Mouse (Mus musculus) 416B (cell line): ENCODE measurements around the gene C1rl.
"Not testable (repeated sequence)": the region's sequence is repeated elsewhere in the genome, so short reads cannot be mapped to it uniquely, and the experiment has no call there.

Source experiments
- DNase-seq: peaks from one replicate; pipeline ENCODE4 v3.0.0; 2011; ENCODE audit warnings: low read depth

C1rl gene

DNA sequence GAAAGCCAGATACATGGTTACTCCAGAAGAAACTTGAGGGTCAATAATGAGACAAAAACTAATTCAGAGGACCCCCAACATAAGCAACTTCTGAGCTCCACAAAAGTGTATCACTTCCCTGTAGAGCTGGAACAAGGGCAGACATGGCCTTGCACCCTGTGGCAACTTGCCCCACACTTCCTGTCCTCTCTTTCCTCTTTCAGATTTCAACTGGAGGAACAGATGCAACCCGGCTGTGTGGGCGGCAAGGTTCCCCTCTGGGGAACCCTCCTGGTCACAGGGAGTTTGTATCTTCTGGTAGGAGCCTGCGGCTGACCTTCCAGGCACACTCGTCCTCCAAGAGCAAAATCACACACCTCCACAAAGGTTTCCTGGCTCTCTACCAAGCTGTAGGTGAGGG is 12.1 kb downstream of the C1rl start:
- DNase-seq = peak; percentile 63

DNA sequence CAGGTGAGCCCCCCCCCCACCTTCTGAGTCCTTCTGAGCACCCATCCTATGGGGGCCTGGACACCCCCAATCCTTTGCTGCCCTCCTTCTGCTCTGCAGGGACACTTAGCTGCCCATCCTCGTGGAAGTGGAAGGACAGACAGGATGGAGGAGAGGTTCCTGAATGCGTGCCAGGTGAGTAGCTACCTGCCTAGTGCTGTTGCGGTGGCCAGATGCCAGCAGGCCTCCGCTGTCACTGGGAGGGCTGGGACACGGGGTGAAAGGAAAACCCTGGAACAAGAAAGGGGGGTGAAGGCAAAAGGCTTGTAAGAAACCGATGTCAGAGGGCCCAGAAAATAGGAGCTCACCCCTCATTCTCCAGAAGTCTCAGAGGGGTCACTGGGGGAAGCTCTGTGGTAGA is 14.1 kb downstream of the C1rl start:
- DNase-seq = no peak

DNA sequence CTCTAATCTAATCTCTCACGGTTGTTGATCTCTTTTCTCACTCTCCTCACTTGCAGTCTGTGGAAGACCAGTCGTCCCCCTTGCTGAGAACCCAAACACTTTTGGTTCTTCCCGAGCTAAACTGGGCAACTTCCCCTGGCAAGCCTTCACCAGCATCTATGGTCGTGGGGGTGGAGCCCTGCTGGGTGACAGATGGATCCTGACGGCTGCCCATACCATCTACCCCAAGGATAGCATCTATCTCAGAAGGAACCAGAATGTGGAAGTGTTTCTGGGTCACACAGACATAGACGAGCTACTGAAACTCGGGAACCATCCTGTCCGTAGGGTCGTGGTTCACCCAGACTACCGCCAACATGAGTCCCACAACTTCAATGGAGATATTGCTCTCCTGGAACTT is 15.4 kb downstream of the C1rl start:
- DNase-seq = no peak

DNA sequence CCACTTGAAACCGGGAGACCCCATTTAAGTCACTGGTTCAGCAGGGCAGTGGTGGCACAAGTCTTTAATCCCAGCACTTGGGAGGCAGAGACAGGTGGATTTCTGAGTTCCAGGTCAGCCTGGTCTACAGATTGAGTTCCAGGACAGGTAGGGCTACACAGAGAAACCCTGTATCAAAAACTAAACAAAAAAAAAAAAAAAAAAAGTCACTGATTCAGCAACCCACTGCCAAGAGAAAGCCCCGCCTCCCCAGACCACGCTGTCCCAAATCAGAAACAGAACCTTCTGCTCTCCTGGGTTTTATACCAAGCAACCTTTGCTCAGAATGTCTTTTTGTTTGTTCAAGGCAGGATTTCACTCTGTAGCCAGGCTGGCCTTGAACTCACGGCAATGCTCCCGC is 16.3 kb downstream of the C1rl start:
- not testable (repeated sequence) for DNase-seq

DNA sequence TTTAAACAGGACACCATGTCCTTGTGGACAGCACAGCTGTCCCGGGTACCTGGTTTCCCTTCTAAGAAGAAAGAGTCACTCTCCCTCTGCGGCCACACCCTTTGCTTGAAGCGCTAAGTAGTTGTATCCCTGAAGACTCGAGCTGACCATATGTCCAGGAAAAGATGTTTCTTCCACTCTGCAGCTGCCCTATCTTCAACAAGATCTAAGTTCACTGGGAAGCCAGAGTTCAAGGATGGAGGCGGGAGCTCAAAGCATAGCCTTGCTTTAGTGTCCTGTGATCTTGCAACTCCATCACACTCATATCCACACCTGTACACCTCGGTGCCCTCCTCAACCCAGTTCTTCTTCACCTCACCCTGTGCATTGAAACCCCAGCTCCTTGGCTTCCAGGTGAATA is 19.0 kb downstream of the C1rl start:
- DNase-seq = no peak

DNA sequence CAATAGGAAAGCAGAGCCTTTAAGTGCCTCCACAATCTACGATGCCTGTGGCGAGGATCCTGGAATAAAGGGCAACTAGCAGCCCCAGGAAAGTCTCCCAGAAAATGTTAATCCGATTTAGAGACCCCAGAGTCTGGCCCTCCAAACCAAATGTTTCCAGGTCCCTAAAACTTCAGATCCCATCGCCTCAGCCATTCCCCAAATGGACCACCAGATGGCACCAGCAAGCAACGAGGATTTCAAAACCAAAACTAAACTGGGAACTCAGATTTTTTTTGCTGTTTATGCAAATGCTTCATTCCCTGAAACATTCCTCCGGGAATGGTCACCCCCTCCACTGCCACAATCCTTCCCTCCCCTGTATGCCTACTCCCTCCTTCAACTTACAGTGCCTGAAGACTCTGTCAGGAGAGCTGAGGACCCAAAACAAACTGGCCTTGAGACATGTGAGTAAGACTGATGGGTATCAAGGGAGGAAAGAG is 19.5 kb downstream of the C1rl start, which contains the start of gene C1ra:
C1ra (plus strand) TSS at position 51 of the 482 bp plus-strand sequence.
- peak; percentile 69 for DNase-seq

DNA sequence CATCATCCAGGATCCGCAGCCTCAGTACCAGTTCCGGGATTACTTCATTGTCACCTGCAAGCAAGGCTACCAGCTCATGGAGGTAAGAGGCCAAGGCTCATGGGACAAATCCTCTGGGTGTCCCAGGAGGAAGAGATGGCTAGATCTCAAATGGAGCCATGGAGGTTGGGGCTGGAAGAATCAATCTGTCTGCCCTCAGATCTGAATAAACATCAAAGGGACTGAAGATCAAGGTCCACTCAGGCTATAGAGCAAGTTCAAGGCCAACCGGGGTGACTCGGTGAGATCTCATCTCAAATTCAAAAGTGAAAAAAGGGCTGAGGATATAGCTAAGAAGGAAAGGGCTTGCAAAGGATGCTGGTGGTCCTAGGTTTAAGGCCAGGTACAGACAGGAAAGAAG is 24.8 kb downstream of the C1rl start:
- DNase-seq = not testable (repeated sequence)

DNA sequence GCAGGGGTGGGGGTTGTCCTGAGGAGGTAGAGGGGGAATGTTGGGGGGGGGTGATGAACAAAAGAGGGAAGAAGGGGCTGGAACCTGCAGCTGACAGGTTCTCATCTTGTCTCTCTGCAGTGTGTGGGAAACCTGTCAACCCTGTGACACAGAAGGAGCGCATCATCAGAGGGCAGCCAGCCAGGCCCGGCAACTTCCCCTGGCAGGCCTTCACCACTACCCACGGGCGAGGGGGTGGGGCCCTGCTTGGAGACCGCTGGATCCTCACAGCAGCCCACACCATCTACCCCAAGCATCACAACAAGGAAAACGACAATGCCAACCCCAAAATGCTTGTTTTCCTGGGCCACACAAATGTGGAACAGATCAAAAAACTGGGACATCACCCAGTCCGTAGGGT is 29.2 kb downstream of the C1rl start:
- DNase-seq = not testable (repeated sequence)

DNA sequence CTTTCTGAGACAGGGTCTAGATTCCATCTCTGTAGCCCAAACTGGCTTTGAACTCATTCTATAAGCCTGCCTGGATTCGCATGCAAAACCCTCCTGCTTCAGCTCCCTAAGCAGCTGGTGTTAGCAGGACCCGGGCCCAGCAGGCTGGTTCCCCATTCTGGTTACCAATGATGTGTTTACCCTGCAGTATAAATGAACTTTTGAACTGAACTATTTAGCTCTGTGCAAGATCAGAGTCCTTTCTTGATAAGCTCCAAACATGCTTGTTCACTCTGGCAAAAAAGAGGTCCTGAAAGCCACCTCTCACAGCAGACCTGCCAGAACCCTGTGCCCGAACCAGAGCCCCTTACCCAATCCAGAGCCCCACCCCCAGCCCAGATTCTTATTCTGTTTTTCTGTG is 35.0 kb downstream of the C1rl start:
- no peak for DNase-seq

DNA sequence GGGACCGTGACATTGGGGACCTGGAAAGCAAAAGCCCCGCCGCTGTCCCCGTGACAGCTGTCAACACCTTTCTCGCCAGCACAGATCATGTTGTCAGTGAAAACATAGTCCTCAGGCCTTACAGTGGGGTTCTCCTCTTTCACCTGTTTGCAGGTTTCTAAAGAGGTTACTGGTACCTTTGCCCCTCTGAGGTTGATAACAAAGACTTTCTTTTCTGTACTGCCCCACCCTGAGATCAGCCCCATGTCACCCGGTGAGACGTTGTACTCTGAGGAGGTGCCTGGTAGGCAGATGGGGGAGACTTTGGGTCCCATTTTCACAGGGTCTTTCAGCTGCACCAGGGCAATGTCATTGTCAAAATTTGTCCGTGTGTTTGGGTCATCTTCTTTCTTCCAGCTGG is 38.2 kb downstream of the C1rl start:
- no peak for DNase-seq

DNA sequence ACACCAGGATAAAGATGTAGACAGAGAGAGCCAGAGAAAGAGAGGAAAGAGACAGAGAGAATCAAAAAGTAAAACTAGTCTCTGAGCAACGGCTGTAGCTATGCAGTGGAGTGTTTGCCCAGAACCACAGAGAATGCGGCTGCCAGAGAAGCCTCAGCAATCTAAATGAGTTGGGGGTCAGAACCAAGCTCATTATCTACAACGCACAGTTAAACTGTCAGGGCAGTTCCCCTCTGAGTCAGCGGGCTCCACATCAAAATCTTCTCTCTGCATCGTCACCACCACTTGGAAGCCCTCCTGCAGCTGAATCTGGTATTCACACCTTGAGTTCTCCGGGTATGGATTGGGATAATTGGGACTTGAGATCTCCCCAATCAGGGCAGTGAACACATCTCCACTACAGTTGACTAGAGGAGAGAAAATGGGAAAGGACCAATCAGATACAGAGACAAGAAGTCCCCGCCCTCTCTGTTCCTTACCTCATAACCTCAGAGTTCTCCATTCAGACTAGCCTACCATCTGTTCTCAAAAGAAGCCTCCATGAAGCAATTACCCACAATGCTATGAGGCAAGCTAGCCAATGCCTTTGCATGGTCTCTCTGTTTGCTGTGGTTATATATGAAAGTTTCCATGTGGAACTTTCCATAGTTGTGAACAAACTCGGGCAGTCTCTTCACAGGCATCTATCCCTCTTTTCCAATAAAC is 43.4 kb downstream of the C1rl start:
- DNase-seq = peak; percentile 32

DNA sequence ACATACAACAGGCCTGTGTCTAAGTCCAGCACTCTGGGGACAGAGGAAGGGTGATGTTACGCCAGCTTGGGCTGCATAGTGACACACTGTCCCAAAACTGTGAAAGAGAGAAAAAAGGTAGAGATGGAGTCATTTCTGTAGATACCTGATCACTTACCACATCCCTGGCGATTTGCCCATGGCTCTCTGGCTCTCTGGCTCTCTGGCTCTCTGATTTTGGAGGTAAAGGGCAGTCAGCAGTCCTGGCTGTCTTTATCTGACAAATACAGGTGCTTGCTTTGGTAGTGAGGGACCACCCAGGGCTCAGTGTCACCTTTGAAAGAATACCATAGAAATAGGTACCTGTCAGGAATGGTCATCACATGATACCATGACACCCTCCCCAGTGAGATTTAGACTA is 48.3 kb downstream of the C1rl start:
- DNase-seq = not testable (repeated sequence)

DNA sequence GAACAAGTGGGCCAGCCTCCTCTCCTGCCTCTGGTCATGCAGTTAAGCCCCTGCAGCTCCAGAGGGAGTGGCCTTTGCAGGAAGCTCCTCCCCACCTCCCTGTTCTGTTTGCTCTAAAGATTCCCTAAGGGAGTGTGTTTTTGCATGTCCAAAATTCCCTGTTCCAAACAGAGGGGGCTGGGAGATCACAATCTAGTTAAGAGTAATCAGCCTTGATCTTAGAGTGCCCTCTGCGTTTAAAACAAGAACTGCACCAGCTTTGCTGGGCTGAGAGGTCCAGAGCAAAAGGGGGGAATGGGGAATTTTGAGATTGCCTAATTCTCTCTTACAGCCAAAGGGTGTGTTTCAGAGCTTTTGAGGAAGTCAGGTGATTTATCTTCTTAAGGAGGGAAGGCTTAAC is 49.4 kb downstream of the C1rl start, which contains the start of gene C1s1:
C1s1 (minus strand) TSS at position 76 of the 400 bp plus-strand sequence.
- peak; percentile 55 for DNase-seq

DNA sequence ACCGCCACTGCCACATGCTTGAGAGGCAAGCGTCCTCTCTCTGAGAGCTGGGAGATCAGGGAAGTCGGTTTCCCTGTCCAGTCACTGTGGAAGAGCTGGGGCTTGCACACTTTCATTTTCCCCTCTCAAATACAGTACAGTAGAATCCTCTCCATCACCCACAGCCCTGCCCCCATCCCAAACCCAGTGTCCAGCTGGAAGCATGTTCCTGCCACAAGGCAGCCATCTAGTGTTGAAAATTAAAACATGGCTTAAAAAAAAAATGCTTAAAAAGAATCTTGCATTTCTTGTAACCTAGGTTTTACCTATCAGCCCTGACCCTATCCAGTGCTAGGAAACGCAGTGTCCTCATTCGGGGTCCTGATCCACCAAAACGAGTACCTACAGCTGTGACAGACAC is 51.6 kb downstream of the C1rl start:
- peak; percentile 52 for DNase-seq

DNA sequence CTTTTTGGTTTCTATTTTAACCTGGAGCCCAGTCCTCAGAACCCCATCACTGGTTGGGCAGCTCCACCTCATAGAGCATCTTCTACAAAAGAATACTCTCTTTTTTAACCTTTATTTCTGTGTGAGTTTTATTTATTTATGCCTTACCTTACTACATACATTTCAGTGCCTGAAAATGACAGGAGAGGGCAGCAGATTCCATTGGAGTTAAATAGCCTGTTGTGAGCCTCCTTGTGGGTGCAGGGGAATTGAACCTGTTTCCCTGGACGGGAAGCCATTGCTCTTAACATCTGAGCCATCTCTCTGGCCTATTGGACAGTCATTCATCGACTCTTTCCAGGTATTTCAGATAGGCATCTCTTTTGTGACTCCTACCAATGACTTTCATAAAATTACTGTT is 52.5 kb downstream of the C1rl start:
- peak; percentile 66 for DNase-seq

DNA sequence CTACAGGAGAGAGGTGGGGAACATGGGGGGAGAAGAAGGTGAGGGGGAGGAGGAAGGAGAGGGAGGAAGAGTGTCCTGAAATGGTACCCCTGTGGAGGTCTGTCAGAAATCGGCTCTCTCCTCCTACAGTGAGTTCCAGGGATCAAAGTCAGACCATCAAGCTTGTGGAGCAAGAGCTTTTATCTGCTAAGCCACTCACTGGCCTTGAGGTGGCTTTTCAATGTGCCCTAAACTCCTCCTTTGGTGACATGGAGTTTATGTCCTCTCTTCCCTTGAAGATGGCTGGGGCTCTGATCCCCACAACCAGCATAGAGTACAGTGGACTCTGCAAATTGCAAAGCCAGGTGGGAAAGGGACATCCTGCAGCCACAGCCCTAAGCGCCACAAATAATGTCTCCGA is 55.1 kb downstream of the C1rl start:
- not testable (repeated sequence) for DNase-seq

DNA sequence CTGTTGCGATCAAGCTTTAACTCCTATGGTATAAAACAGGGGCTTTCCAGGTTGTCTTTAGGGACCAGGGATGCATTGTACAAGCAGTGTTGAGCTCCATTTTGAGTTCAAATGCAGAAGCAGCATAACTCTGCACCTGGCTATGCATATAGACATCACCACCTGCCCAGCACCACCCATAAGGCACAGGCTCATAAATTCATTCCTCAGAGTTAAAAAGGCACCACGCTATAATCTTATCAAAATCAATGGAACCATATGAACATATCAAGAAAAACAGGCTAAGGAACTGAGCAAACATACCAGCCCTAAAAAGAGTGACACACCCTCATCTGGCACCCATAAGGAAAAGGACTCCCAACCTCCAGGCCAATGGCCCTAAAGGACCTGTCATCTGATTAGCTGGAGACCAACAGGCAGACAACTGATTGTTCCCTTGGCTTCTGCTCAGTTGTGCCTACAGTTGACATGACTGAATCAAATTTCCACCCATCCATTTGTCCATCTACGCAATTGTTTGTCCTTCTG is 56.2 kb downstream of the C1rl start:
- no peak for DNase-seq

DNA sequence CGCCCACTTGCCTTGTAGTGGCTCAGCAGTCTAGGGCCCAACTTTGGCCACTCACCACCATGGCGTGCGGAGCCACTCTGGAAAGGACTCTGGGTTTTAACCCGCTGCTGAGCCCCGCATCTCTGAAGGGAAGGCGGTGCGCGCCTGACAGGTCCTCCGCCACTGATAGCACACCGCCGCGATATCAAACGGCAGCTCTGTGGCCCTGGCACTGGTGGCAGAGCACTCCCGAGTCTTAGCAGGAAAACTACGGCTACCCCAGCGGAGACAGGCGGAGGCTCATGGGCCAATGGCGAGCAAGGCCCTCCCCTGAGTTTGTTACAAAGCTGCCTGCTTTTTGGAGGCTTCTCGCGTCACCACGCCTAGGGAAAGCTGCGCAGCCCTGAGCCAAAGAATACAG is 59.9 kb downstream of the C1rl start:
- no peak for DNase-seq

DNA sequence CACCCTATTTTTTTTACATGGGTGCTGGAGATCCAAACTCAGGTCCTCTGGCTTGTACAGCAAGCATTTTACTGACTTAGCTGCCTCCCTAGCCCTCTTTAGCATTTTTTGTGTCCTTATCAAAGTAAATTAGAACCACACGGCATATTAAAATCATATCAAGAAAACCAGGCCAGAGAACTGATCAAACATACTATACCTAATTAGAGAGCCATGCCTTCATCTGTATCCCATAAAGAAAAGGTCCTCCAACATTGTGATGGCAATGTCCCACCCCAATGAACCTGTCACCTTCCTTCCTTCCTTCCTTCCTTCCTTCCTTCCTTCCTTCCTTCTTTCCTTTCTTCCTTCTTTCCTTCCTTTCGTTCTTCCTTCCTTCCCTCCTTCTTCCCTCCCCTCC is 63.0 kb downstream of the C1rl start:
- DNase-seq = not testable (repeated sequence)
